Mouse (Mus musculus): ENCODE measurements around the gene Esr2. TPM values are rescaled to one million over a fixed set of nuclear protein-coding genes. Genes with fewer than 3 reads are reported as not detected.

Gene Esr2
- total RNA-seq (2023): not detected

GRCm38 (mm10) chr12:76177000-76177863 lies at the start of gene Esr2:
Esr2 (minus strand) TSS chr12:76177259.

Other genes with a start within 250 kb of the Esr2 start
- gene Tex21, start 69.5 kb upstream of the Esr2 start, total RNA-seq (2023): not detected
- 10 to 100 TPM; 17.2 to 18.9 TPM for gene Mthfd1, start 78.0 kb upstream of the Esr2 start, total RNA-seq (2023)
- gene Akap5, start 147.6 kb upstream of the Esr2 start, total RNA-seq (2023): under 1 TPM; 0.24 to 0.47 TPM
- gene Zbtb25, start 192.3 kb upstream of the Esr2 start, total RNA-seq (2023): 1 to 10 TPM; 6.3 to 7.2 TPM
- 1 to 10 TPM; 5.4 to 6.5 TPM for gene Zbtb1, start 193.0 kb upstream of the Esr2 start, total RNA-seq (2023)
- 1 to 10 TPM; 5.8 to 6.6 TPM for gene Hspa2, start 226.9 kb upstream of the Esr2 start, total RNA-seq (2023)
- under 1 TPM in 1 of 2 experiments, not detected in 1; 0.22 TPM for gene Ppp1r36, start 240.3 kb upstream of the Esr2 start, total RNA-seq (2023)

Data from neutrophil, adult 59 days (primary cell).